Mouse (Mus musculus) hindbrain, embryonic 11.5 days (tissue): Measurements from ENCODE around the gene Pias1. TPM values are rescaled to one million over a fixed set of nuclear protein-coding genes. Genes with fewer than 3 reads are reported as not detected.

Source experiments
- ATAC-seq: fragments of 200-750 bp; cut with Nextera tagmentation; 2 replicates; pipeline ENCODE4 v1.8.0; 2017; ENCODE audit warnings: mild to moderate bottlenecking, moderate TSS enrichment, moderate library complexity; ENCODE audit not compliant: low FRiP score
- DNase-seq: peaks from one replicate; pipeline ENCODE4 v3.0.0-alpha.2; 2015; ENCODE audit warnings: low spot score
- H3K27ac ChIP-seq: fragments of 300-500 bp; sonication (generic); 2 replicates; pipeline ENCODE4 v1.5.1; 2014; ENCODE audit warnings: mild to moderate bottlenecking, low read depth, low read length
- H3K27me3 ChIP-seq: fragments of 300-500 bp; sonication (generic); 2 replicates; pipeline ENCODE4 v1.6.1; 2014; ENCODE audit warnings: mild to moderate bottlenecking, low read length, moderate library complexity, mixed read lengths; ENCODE audit not compliant: control insufficient read depth, insufficient read depth
- H3K36me3 ChIP-seq: fragments of 300-500 bp; sonication (generic); 2 replicates; pipeline ENCODE4 v1.6.1; 2014; ENCODE audit warnings: mild to moderate bottlenecking, low read length, moderate library complexity, mixed read lengths; ENCODE audit not compliant: control insufficient read depth, insufficient read depth
- H3K4me1 ChIP-seq: fragments of 300-500 bp; sonication (generic); replicated peaks from 2 replicates; pipeline ENCODE4 v1.6.1; 2014; ENCODE audit warnings: low read length, mixed read lengths; ENCODE audit not compliant: control insufficient read depth, insufficient read depth
- H3K4me2 ChIP-seq: fragments of 300-500 bp; sonication (generic); replicated peaks from 2 replicates; pipeline ENCODE4 v1.6.1; 2014; ENCODE audit warnings: mild to moderate bottlenecking, low read depth, low read length
- H3K4me3 ChIP-seq: fragments of 300-500 bp; sonication (generic); 2 replicates; pipeline ENCODE4 v1.5.1; 2014; ENCODE audit warnings: low read depth, low read length
- H3K9ac ChIP-seq: fragments of 300-500 bp; sonication (generic); 2 replicates; pipeline ENCODE4 v1.6.1; 2014; ENCODE audit warnings: low read depth, low read length
- H3K9me3 ChIP-seq: fragments of 300-500 bp; sonication (generic); 2 replicates; pipeline ENCODE4 v1.6.1; 2016; ENCODE audit warnings: low read length; ENCODE audit not compliant: control insufficient read depth
- WGBS: fragments of 180-500 bp; shearing (Covaris S2); extraction: QIAGEN DNeasy Blood & Tissue Kit; methylation state at CpG from one replicate; pipeline ENCODE4 v1.1.7; 2014; 5-methylcytosine and 5-hydroxymethylcytosine counted together
- polyA plus RNA-seq: library from polyadenylated mRNA; unstranded; fragments of >200 nt; fragmentation: Nextera tagmentation; extraction: Ambion mirVana; gene quantifications from 2 replicates; pipeline ENCODE4 v1.2.1, GENCODE M21; 2014

The Pias1 gene
- polyA plus RNA-seq, 1 experiment from 2014 or later = 71.5 TPM

DNA sequence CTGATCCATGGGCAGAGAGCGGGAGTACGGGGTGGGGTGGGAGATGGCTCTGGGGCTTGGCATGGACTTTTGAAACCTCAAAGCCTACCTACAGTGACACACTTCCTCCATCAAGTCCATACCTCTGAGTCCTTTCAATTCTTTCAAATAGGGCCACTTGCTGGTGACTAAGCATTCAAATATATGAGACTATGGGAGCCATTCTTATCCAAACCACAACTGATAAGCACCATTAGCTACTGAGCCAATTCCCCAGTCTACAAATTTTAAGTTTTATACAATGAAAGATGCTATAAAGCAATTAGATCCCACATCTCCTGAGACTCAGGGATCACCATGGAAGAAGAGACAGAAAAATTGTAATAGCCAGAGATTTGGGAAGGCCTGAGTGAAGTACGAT lies 2.4 kb upstream of the Pias1 start:
- 100% methylated on average over 3 of the region's 3 CpGs for WGBS
- ATAC-seq (no peak), DNase-seq (no peak)
- Histone ChIP-seq H3K36me3 (no peaks in the 10 kb centered on the region), H3K27ac (no peak overlapping the region), H3K9me3 (no peaks in the 10 kb centered on the region), H3K27me3 (no peaks in the 10 kb centered on the region), H3K4me2 (no peak overlapping the region), H3K4me3 (no peak overlapping the region), H3K9ac (no peak overlapping the region), H3K4me1 (no peaks in the 10 kb centered on the region)

- ATAC-seq (peak; percentile 93), DNase-seq (peak; percentile 98)
- Histone ChIP-seq H3K27me3 (no peaks in the 10 kb centered on the region), H3K9me3 (no peaks in the 10 kb centered on the region), H3K4me2 (peak overlapping the region; percentile 70), H3K4me3 (peak overlapping the region; percentile 71), H3K36me3 (no peaks in the 10 kb centered on the region), H3K27ac (peak overlapping the region; percentile 95), H3K4me1 (peaks cover 3% of the 10 kb centered on the region; the same call in 1 of the 2 replicates), H3K9ac (peak overlapping the region; percentile 83)
- under 1% methylated on average over 36 of the region's 38 CpGs for whole genome bisulfite sequencing
Measured at GRCm38 (mm10) chr9:62980777-62981202, 6.9 kb downstream of the Pias1 start.

DNA sequence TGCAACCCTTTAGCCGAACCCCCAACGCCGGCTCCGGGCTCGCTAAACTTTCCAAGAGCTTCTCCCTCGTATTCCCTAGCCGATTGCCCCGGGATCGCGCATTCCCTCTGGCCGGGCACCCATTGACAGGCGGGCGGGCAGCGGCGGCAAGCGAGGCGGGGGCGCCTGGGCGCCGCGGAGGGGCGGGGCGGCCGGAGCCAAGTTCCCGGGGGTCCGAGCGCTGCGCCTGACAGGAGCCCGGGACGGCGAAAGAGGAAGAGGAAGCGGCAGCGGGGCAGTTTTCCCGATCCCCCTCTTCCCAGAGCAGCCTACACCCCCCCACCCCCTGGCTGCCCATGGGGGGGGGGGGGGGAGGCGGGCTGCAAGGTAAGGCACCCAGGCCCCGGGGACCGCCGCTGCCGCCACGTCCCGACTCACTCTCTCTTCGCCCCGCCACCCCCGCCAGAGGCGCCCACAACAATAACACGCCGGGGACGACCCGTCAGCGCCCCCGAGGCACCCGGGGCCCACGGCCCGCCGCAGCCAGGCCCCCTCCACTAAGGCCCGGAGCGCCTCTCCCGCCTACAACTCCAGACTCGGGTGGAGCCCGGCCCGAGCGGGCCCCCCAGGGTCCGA lies 7.5 kb downstream of the Pias1 start:
- Histone ChIP-seq H3K4me3 (peak overlapping the region; percentile 71), H3K9me3 (no peaks in the 10 kb centered on the region), H3K4me1 (peaks cover 3% of the 10 kb centered on the region; the same call in 1 of the 2 replicates), H3K4me2 (peak overlapping the region; percentile 70), H3K36me3 (no peaks in the 10 kb centered on the region), H3K27ac (peak overlapping the region; percentile 95), H3K9ac (peak overlapping the region; percentile 83), H3K27me3 (no peaks in the 10 kb centered on the region)
- 0% methylated on average over 32 of the region's 63 CpGs for WGBS
- DNase-seq = no peak
- peak; percentile 86 for ATAC-seq

GRCm38 (mm10) chr9:62979461-62980161 lies 8.1 kb downstream of the Pias1 start:
- peaks cover 3% of the 10 kb centered on the region; the same call in 1 of the 2 replicates for H3K4me1 ChIP-seq
- DNase-seq = peak; percentile 34
- H3K9me3 ChIP-seq = no peaks in the 10 kb centered on the region
- H3K4me3 ChIP-seq = peak overlapping the region; percentile 71
- no peaks in the 10 kb centered on the region for H3K36me3 ChIP-seq
- 3% methylated on average over 17 of the region's 17 CpGs for WGBS
- no peaks in the 10 kb centered on the region for H3K27me3 ChIP-seq
- peak overlapping the region; percentile 83 for H3K9ac ChIP-seq
- ATAC-seq = peak; percentile 36; the same call in 1 of the 2 replicates
- peak overlapping the region; percentile 95 for H3K27ac ChIP-seq
- H3K4me2 ChIP-seq = peak overlapping the region; percentile 70

GRCm38 (mm10) chr9:62977152-62977551 lies 10.6 kb downstream of the Pias1 start:
- no peak for ATAC-seq
- no peak for DNase-seq

GRCm38 (mm10) chr9:62975830-62976229 lies 11.9 kb downstream of the Pias1 start:
- DNase-seq = no peak
- Histone ChIP-seq H3K4me2 (no peak overlapping the region), H3K36me3 (no peaks in the 10 kb centered on the region), H3K4me1 (peaks cover 3% of the 10 kb centered on the region; the same call in 1 of the 2 replicates), H3K4me3 (no peak overlapping the region), H3K27ac (no peak overlapping the region), H3K27me3 (no peaks in the 10 kb centered on the region), H3K9ac (no peak overlapping the region), H3K9me3 (no peaks in the 10 kb centered on the region)
- 27% methylated on average over 2 of the region's 2 CpGs for WGBS
- ATAC-seq = no peak

More at GRCm38 (mm10) chr9:62977152-62977551, 10.6 kb downstream of the Pias1 start:
- H3K9ac ChIP-seq = no peak overlapping the region
- peaks cover 3% of the 10 kb centered on the region; the same call in 1 of the 2 replicates for H3K4me1 ChIP-seq
- no peaks in the 10 kb centered on the region for H3K9me3 ChIP-seq
- no peaks in the 10 kb centered on the region for H3K36me3 ChIP-seq
- H3K27me3 ChIP-seq = no peaks in the 10 kb centered on the region
- no peak overlapping the region for H3K4me2 ChIP-seq
- H3K4me3 ChIP-seq = no peak overlapping the region
- 57% methylated on average over 4 of the region's 4 CpGs for WGBS
- H3K27ac ChIP-seq = no peak overlapping the region

DNA sequence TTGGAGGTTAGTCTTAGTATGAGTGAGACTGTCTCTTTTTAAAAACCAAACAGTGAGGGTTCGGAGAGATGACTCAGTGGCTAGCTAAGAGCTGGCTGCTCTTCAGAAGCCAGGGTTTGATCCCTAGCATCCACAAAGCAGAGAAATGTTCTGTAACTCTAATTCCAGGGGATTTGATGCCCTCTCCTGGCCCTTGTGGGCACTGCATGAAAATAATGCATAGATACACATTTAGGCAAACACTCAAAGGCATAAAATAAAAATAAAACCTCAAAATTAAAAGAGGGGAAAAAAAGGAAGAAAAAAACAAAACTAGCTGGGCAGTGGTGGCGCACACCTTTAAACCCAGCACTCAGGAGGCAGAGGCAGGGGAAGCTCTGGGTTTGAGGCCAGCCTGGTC lies 13.3 kb downstream of the Pias1 start:
- Histone ChIP-seq H3K4me1 (peaks cover 2% of the 10 kb centered on the region; the same call in 1 of the 2 replicates), H3K4me2 (no peak overlapping the region), H3K27me3 (no peaks in the 10 kb centered on the region), H3K4me3 (no peak overlapping the region), H3K9ac (no peak overlapping the region), H3K27ac (no peak overlapping the region), H3K36me3 (no peaks in the 10 kb centered on the region), H3K9me3 (no peaks in the 10 kb centered on the region)
- 93% methylated on average over 2 of the region's 2 CpGs for WGBS
- ATAC-seq (no peak), DNase-seq (peak; percentile 43)

GRCm38 (mm10) chr9:62972073-62972745 lies 15.5 kb downstream of the Pias1 start:
- Histone ChIP-seq H3K4me1 (no peaks in the 10 kb centered on the region), H3K36me3 (no peaks in the 10 kb centered on the region), H3K27ac (no peak overlapping the region), H3K4me2 (no peak overlapping the region), H3K9ac (no peak overlapping the region), H3K9me3 (no peaks in the 10 kb centered on the region), H3K4me3 (no peak overlapping the region), H3K27me3 (no peaks in the 10 kb centered on the region)
- DNase-seq (peak; percentile 4), ATAC-seq (no peak)
- 55% methylated on average over 10 of the region's 10 CpGs for WGBS
